Mouse (Mus musculus): ENCODE results near the gene Ddx39b. TPM values are rescaled to one million over a fixed set of nuclear protein-coding genes. Genes with fewer than 3 reads are reported as not detected.
A peak's percentile ranks its signal among the peaks of the same experiment; 100 is the strongest.

The Ddx39b gene
- polyA plus RNA-seq, 1 experiment from 2014 or later = 553 TPM

DNA sequence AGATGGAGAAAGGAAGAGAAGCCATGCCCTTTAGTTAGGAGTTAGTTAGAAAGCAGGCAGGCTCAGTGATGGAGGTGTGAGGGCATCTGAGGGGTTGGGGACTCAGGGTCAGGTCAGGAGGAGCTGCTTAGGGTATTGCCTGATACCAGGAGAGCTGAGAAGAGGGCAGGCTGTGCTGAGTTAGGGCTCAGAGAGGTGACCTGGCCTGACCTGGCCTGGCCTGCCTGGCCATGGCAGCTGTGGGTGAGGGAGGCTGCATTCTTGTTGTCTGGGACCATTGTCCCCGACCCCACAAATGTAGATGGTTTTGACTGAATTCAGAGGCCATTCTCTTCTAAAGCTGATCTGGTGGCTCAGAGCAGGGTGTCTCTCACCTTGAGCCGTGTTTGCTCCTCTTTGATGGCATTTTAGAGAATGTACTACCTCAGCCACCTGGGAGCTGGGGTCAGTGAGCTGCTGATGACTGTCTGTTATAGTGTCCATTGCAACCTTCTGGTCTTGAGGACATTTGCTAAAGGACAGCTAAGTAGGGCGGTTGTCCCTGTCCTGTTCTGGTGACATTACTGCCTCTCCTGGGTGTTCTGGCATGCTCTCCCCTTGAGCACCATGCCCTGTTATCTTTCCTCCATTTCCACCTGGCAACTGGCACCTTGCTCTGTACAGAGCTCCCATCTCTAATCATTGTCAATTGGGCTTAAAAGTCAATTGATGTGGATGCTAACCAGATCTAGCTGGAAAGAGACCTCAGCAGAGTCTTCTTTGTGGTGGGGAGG lies 9.0 kb downstream of the Ddx39b start:
- Histone ChIP-seq H3K27me3 (ENCODE audit: insufficient read depth, low read length) (no peaks in the 10 kb centered on the region), H3K9me3 (ENCODE audit: low read length) (no peaks in the 10 kb centered on the region), H3K27ac (ENCODE audit: low read length) (no peak overlapping the region), H3K4me2 (replicated peaks; ENCODE audit: low read depth, low read length) (no peak overlapping the region), H3K4me1 (ENCODE audit: insufficient read depth, low read length) (peaks cover 29% of the 10 kb centered on the region), H3K9ac (replicated peaks; ENCODE audit: low read length) (no peak overlapping the region), H3K36me3 (ENCODE audit: insufficient read depth, low read length) (peaks cover 82% of the 10 kb centered on the region), H3K4me3 (ENCODE audit: low read length) (no peak overlapping the region)
- ATAC-seq (ENCODE audit: low FRiP score, low TSS enrichment) = no peak
- WGBS = 80% methylated on average over 3 of the region's 3 CpGs

DNA sequence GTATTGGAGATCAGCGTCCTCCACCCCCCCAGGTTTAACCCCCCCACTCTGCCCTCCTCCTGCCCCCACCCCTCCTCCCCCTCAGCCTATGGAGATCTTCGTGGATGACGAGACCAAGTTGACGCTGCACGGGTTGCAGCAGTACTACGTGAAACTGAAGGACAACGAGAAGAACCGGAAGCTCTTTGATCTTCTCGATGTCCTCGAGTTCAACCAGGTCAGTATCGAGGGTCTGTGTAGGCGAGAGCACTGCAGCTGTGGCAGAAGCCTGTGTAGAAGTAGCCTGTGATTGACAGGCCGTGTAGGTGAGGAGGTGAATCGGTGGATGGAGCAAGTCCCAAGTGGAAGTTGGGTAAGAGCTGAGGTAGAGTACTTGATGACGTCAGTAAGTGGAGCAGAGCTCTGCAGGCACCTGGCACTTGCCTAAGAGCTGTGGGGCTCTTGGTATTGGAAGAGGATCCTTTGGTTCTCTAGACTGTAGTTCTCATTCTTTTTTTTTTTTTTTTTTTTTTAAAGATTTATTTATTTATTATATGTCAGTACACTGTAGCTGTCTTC lies 9.7 kb downstream of the Ddx39b start:
- 77% methylated on average over 15 of the region's 15 CpGs for WGBS
- H3K4me3 ChIP-seq (ENCODE audit: low read length) = no peak overlapping the region
- no peak for ATAC-seq (ENCODE audit: low FRiP score, low TSS enrichment)
- no peaks in the 10 kb centered on the region for H3K9me3 ChIP-seq (ENCODE audit: low read length)
- H3K27me3 ChIP-seq (ENCODE audit: insufficient read depth, low read length) = no peaks in the 10 kb centered on the region
- no peak overlapping the region for H3K27ac ChIP-seq (ENCODE audit: low read length)
- peaks cover 75% of the 10 kb centered on the region for H3K36me3 ChIP-seq (ENCODE audit: insufficient read depth, low read length)
- peaks cover 22% of the 10 kb centered on the region for H3K4me1 ChIP-seq (ENCODE audit: insufficient read depth, low read length)
- H3K9ac ChIP-seq (replicated peaks; ENCODE audit: low read length) = no peak overlapping the region
- no peak overlapping the region for H3K4me2 ChIP-seq (replicated peaks; ENCODE audit: low read depth, low read length)

DNA sequence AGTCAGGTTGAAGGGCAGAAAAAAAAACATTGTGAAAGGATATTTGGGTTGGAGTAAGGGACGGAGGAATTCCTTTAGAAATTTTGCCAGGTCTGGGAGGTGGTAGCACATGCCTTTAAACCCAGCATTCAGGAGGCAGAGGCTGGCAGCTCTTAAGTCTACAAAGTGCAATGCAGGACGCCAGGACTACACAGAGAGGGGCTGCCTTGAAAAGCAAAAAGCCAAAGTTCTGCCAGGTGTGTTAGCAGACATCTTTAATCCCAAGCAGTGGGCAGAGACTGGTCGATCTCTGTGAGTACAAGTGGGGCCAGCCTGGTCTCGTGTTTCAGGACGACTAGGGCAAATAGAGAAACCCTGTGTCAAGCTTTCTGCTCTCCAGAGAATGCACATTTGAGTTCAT lies 10.4 kb downstream of the Ddx39b start:
- WGBS = 83% methylated on average over 5 of the region's 5 CpGs
- Histone ChIP-seq H3K27me3 (ENCODE audit: insufficient read depth, low read length) (no peaks in the 10 kb centered on the region), H3K36me3 (ENCODE audit: insufficient read depth, low read length) (peaks cover 67% of the 10 kb centered on the region), H3K4me3 (ENCODE audit: low read length) (no peak overlapping the region), H3K9ac (replicated peaks; ENCODE audit: low read length) (no peak overlapping the region), H3K4me1 (ENCODE audit: insufficient read depth, low read length) (peaks cover 16% of the 10 kb centered on the region; the same call in 1 of the 2 replicates), H3K27ac (ENCODE audit: low read length) (no peak overlapping the region), H3K9me3 (ENCODE audit: low read length) (no peaks in the 10 kb centered on the region), H3K4me2 (replicated peaks; ENCODE audit: low read depth, low read length) (no peak overlapping the region)
- no peak for ATAC-seq (ENCODE audit: low FRiP score, low TSS enrichment)

DNA sequence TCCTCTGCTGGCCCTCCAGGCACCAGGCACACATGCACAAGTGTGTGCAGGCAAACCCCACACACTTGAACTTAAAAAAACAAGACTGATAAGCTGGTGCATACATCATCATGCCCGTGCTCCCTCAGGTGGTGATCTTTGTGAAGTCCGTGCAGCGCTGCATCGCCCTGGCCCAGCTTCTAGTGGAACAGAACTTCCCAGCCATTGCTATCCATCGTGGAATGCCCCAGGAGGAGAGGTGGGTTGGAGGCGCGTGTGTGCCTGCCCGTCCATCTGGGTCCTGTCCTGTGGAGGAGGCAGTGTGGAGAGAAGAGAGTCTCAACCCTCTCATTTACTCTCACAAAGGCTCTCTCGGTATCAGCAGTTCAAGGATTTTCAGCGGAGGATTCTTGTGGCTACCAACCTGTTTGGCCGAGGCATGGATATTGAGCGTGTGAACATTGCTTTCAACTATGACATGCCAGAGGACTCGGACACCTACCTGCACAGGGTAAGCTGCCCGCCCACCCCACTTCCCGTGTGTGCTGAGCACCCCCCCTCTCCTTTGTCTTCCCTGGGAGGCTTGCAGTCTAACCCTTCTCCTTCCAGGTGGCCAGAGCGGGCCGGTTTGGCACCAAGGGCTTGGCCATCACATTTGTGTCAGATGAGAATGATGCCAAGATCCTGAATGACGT lies 11.2 kb downstream of the Ddx39b start:
- WGBS = 84% methylated on average over 18 of the region's 18 CpGs
- Histone ChIP-seq H3K9me3 (ENCODE audit: low read length) (no peaks in the 10 kb centered on the region), H3K9ac (replicated peaks; ENCODE audit: low read length) (no peak overlapping the region), H3K4me1 (ENCODE audit: insufficient read depth, low read length) (peaks cover 9% of the 10 kb centered on the region; the same call in 1 of the 2 replicates), H3K36me3 (ENCODE audit: insufficient read depth, low read length) (peaks cover 59% of the 10 kb centered on the region), H3K27ac (ENCODE audit: low read length) (no peak overlapping the region), H3K4me3 (ENCODE audit: low read length) (no peak overlapping the region), H3K4me2 (replicated peaks; ENCODE audit: low read depth, low read length) (no peak overlapping the region), H3K27me3 (ENCODE audit: insufficient read depth, low read length) (no peaks in the 10 kb centered on the region)
- ATAC-seq (ENCODE audit: low FRiP score, low TSS enrichment) = no peak

DNA sequence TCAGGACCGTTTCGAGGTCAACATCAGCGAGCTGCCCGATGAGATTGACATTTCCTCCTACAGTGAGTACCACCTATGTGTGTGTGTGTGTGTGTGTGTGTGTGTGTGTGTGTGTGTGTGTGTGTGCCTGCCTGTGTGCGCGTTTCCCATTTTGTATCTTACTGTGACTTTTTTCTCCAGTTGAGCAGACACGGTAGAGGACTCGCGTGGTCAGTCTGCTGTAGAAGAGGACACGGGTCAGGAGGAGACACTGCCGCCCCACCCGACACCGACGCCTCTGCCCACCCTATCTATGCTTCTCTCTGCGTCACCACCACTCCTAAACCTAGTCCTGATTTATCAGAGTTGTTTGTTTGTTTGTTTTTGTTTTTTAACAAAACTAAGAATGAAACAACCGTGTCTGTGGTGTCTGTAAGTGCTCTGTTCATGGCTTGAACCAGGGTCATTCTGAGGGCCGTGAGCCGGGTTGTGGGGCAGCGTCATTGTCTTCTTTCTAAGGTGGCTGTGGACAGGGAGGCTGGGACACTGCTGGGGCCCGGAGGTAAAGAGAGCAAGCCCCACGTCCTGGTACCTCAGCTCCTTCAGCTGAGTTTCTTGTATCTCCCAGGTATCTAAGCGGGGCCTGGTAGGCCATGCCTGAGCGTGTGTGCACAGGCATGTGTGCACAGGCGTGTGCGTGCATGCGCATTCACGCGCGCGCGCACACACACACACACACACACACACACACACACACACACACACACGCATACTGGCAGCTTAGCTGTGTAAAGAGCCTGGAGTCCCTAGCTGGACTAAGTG lies 11.9 kb downstream of the Ddx39b start:
- ATAC-seq (ENCODE audit: low FRiP score, low TSS enrichment) = 0 out of 2 replicates have a peak, but pooled peaks have one; percentile 2
- Histone ChIP-seq H3K27ac (ENCODE audit: low read length) (no peak overlapping the region), H3K4me3 (ENCODE audit: low read length) (no peak overlapping the region), H3K9ac (replicated peaks; ENCODE audit: low read length) (no peak overlapping the region), H3K4me2 (replicated peaks; ENCODE audit: low read depth, low read length) (no peak overlapping the region), H3K36me3 (ENCODE audit: insufficient read depth, low read length) (peaks cover 53% of the 10 kb centered on the region), H3K9me3 (ENCODE audit: low read length) (no peaks in the 10 kb centered on the region), H3K27me3 (ENCODE audit: insufficient read depth, low read length) (no peaks in the 10 kb centered on the region), H3K4me1 (ENCODE audit: insufficient read depth, low read length) (0 out of 2 replicates have a peak, but pooled peaks cover 5% of the 10 kb centered on the region)
- 82% methylated on average over 32 of the region's 32 CpGs for WGBS

DNA sequence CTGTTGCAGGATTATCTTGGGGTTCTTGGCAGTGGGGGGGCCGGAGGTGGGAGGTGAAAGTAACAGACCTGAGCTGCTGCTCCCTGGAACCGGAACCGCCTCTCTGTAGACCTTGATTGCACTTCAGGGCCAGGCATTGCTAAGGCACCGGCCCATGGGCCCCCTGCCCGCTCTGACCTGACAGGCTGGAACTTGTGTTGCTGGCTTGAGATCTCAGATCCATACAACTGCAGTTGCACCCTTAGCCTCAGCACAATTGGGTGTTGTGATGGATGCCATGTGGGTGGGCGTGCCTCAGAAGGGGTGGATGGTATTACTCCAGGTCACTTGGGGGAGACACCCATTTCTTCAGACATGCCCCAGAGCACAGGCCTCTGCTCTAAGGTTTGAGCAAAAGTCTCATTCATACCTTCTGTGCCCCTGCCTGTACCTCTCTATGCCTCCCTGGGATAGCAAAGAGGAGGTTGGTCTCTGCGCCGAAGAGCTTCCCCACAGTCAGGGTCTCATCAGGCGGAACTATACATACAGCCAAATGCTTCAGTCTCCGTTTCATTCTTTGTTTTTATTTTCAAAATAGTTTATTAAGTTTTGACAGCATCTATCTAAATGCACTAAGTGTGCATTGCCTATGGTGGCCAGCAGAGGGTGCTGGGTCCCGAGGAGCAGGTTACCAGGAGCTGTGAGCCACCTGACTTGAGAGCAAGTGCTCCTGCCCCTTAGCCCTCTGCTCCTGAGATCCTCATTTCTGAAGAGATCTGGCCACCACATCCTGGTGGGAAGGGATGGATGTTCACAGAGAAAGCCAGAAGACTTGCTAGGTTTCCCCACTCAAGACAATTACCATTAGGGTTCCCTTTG lies 12.9 kb downstream of the Ddx39b start:
- 0 out of 2 replicates have a peak, but pooled peaks have one; percentile 33 for ATAC-seq (ENCODE audit: low FRiP score, low TSS enrichment)

DNA sequence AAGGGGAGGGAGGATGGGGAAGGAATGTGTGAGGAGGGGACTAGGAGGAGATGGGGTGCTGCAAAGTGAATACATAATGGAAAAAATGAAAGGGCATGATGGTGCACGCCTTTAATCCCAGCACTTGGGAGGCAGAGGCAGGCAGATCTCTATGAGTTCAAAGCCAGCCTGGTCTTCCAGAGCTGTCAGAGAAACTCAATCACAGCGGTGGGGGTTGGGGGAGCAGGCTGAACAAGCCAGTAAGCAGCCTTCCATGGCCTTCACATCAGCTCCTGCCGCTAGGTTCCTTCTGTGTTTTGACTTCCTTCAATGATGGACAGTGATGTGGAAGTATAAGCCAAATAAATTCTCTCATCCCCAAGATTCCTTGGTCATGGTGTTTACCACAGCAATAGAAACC lies 13.8 kb downstream of the Ddx39b start:
- ATAC-seq (ENCODE audit: low FRiP score, low TSS enrichment) = no peak
- no peaks in the 10 kb centered on the region for H3K4me1 ChIP-seq (ENCODE audit: insufficient read depth, low read length)
- no peak overlapping the region for H3K9ac ChIP-seq (replicated peaks; ENCODE audit: low read length)
- no peaks in the 10 kb centered on the region for H3K27me3 ChIP-seq (ENCODE audit: insufficient read depth, low read length)
- no peak overlapping the region for H3K4me3 ChIP-seq (ENCODE audit: low read length)
- H3K4me2 ChIP-seq (replicated peaks; ENCODE audit: low read depth, low read length) = no peak overlapping the region
- H3K9me3 ChIP-seq (ENCODE audit: low read length) = no peaks in the 10 kb centered on the region
- no peak overlapping the region for H3K27ac ChIP-seq (ENCODE audit: low read length)
- peaks cover 35% of the 10 kb centered on the region for H3K36me3 ChIP-seq (ENCODE audit: insufficient read depth, low read length)
- WGBS = 74% methylated on average over 3 of the region's 3 CpGs

More for the DNA sequence above, 12.9 kb downstream of the Ddx39b start:
- Histone ChIP-seq H3K9ac (replicated peaks; ENCODE audit: low read length) (no peak overlapping the region), H3K9me3 (ENCODE audit: low read length) (no peaks in the 10 kb centered on the region), H3K4me2 (replicated peaks; ENCODE audit: low read depth, low read length) (no peak overlapping the region), H3K36me3 (ENCODE audit: insufficient read depth, low read length) (peaks cover 43% of the 10 kb centered on the region), H3K27me3 (ENCODE audit: insufficient read depth, low read length) (no peaks in the 10 kb centered on the region), H3K27ac (ENCODE audit: low read length) (no peak overlapping the region), H3K4me1 (ENCODE audit: insufficient read depth, low read length) (no peaks in the 10 kb centered on the region), H3K4me3 (ENCODE audit: low read length) (no peak overlapping the region)
- 53% methylated on average over 11 of the region's 11 CpGs for WGBS

DNA sequence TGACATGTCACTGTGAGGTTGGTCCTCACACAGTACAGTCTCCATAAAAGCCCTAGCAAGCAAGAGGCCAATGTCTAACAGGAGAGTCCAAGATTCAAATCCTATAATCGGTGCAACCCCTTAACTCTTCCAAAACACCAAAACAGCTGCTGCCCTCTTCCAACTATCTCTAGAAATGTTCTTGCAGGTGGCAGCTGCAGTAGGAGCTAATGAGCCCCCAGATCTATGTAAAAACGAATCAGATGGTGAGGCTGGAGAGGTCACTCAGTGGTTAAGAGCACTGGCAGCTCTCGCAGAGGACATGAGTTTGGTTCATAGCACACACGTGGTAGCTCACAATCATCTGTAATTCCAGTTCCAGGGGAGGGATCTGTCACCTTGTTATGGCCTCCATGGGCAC lies 14.2 kb downstream of the Ddx39b start:
- H3K9ac ChIP-seq (replicated peaks; ENCODE audit: low read length) = no peak overlapping the region
- no peak overlapping the region for H3K27ac ChIP-seq (ENCODE audit: low read length)
- WGBS = 41% methylated on average over 4 of the region's 4 CpGs
- peaks cover 31% of the 10 kb centered on the region for H3K36me3 ChIP-seq (ENCODE audit: insufficient read depth, low read length)
- no peaks in the 10 kb centered on the region for H3K4me1 ChIP-seq (ENCODE audit: insufficient read depth, low read length)
- H3K4me2 ChIP-seq (replicated peaks; ENCODE audit: low read depth, low read length) = no peak overlapping the region
- no peaks in the 10 kb centered on the region for H3K9me3 ChIP-seq (ENCODE audit: low read length)
- no peak for ATAC-seq (ENCODE audit: low FRiP score, low TSS enrichment)
- no peaks in the 10 kb centered on the region for H3K27me3 ChIP-seq (ENCODE audit: insufficient read depth, low read length)
- no peak overlapping the region for H3K4me3 ChIP-seq (ENCODE audit: low read length)

DNA sequence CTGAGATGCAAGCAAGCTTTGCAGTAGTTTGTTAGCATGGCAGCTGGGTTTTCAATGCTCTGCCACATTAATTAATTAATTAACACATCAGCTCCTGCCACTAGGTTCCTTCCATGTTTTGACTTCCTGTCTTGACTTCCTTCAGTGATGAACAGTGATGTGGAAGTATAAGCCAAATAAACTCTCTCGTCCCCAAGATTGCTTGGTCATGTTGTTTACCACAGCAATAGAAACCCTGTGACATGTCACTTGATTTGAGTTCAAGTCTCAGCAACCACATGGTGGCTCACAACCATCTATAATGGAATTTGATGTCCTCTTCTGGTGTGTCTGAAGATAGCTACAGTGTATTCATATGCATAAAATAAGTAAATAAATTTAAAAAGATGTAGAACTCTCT lies 15.8 kb downstream of the Ddx39b start:
- no peak for ATAC-seq (ENCODE audit: low FRiP score, low TSS enrichment)
- Histone ChIP-seq H3K4me3 (ENCODE audit: low read length) (no peak overlapping the region), H3K9me3 (ENCODE audit: low read length) (no peaks in the 10 kb centered on the region), H3K4me1 (ENCODE audit: insufficient read depth, low read length) (peaks cover under 1% of the 10 kb centered on the region; the same call in 1 of the 2 replicates), H3K27me3 (ENCODE audit: insufficient read depth, low read length) (peaks cover 8% of the 10 kb centered on the region; the same call in 1 of the 2 replicates), H3K36me3 (ENCODE audit: insufficient read depth, low read length) (peaks cover 18% of the 10 kb centered on the region), H3K4me2 (replicated peaks; ENCODE audit: low read depth, low read length) (no peak overlapping the region), H3K27ac (ENCODE audit: low read length) (no peak overlapping the region), H3K9ac (replicated peaks; ENCODE audit: low read length) (no peak overlapping the region)
- WGBS = 66% methylated on average over 1 of the region's 1 CpGs

Data from kidney, embryonic 16.5 days (tissue).